Mouse (Mus musculus) cerebellum, postnatal 4 days (tissue): ENCODE data around the gene Ces1e.

Experiments
- DNase-seq, 2 experiments: peaks; one replicate each; pipeline ENCODE4 v3.0.0; 2022; ENCODE audit warnings: low spot score in 2 of 2, mixed read lengths in 1 of 2

The Ces1e gene

GRCm38 (mm10) chr8:93176593-93176992, 52.8 kb downstream of the Ces1e start:
- DNase-seq = no peak

- DNase-seq = no peak
These were observed 54.9 kb downstream of the Ces1e start for GRCm38 (mm10) chr8:93174554-93174953.

GRCm38 (mm10) chr8:93171846-93172590, 57.4 kb downstream of the Ces1e start:
- no peak for DNase-seq

- DNase-seq = no peak
These were observed 66.1 kb downstream of the Ces1e start for GRCm38 (mm10) chr8:93163363-93163762.

GRCm38 (mm10) chr8:93151401-93151800, 78.0 kb downstream of the Ces1e start:
- no peak for DNase-seq
